Mouse (Mus musculus): ENCODE measurements at regions not wholly inside any gene's neighbourhood (a gene's known extent, or its start where the extent isn't known, plus 50 kb on each side); places are given as distances from the start of the nearest gene placed in this dataset.
"Not testable (repeated sequence)": the region's sequence is repeated elsewhere in the genome, so short reads cannot be mapped to it uniquely, and the experiment has no call there.

DNA sequence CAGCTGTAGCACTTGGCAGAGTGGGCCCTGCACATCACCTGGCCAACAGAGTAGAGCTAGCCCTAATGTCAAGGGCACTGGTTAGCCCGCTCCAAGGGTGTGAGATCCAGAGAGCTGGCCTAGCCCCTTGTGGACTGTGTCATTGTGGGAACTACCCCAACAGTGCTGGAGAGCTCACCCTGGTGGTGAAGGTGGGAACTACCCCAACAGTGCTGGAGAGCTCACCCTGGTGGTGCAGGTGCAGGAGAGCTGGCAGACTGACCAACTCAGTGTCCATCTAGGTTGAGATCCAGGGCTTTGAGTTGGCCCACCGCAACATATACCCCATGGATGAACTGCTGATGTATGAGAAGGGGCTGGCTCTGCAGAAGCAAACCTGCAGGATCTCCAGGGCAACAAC lies 196.7 kb downstream of the Alg10b start:
- no peak overlapping the region for H3K4me2 ChIP-seq (ENCODE audit: insufficient read depth, low read depth, poor library complexity, severe bottlenecking)
- no peaks in the 10 kb centered on the region for H3K27me3 ChIP-seq (replicated peaks)
- no peak for TF ChIP-seq ZNF384 (IDR thresholded peaks at IDR 0.05; ENCODE audit: low read depth, low read length)
- peak in 1 of 2 experiments; percentile 13; a peak in 1 of 4 replicates for TF ChIP-seq CTCF (conservative IDR thresholded peaks at IDR 0.05 in 1 of 2, IDR thresholded peaks at IDR 0.05 in 1 of 2; ENCODE audit: low read depth in 2 of 2, low read length in 2 of 2)
- dilution Hi-C loops (cut with MboI; ENCODE audit: extremely low pct_ligation_motif_present, extremely low pct_unique_long_range_greater_than_20kb, low sequenced_read_pairs) = no loop called here
- no peak overlapping the region for H3K27ac ChIP-seq (ENCODE audit: insufficient read depth, low read depth)
- no peaks in the 10 kb centered on the region for H3K79me2 ChIP-seq (replicated peaks; ENCODE audit: control insufficient read depth, extremely low read depth, insufficient read depth, poor library complexity, severe bottlenecking)
- no peak for DNase-seq (ENCODE audit: extremely low read depth)
- no peak overlapping the region for H3K4me3 ChIP-seq (replicated peaks in 1 of 3; ENCODE audit: low read depth in 2 of 3, low read length in 2 of 3, poor library complexity in 1 of 3)
- in situ Hi-C loops (cut with MboI; ENCODE audit: low pct_ligation_motif_present, low pct_unique_long_range_greater_than_20kb, low sequenced_read_pairs) = no loop called here
- no peak overlapping the region for H3K9ac ChIP-seq (ENCODE audit: insufficient read depth, low read depth)
- H3K4me1 ChIP-seq (ENCODE audit: control insufficient read depth in 1 of 2, insufficient read depth in 2 of 2) = no peaks in the 10 kb centered on the region
- H3K9me3 ChIP-seq (replicated peaks; ENCODE audit: low read length) = peaks cover 36% of the 10 kb centered on the region
- H3K36me3 ChIP-seq (replicated peaks in 1 of 2; ENCODE audit: control insufficient read depth in 1 of 2, insufficient read depth in 1 of 2, low read length in 1 of 2) = no peaks in the 10 kb centered on the region

DNA sequence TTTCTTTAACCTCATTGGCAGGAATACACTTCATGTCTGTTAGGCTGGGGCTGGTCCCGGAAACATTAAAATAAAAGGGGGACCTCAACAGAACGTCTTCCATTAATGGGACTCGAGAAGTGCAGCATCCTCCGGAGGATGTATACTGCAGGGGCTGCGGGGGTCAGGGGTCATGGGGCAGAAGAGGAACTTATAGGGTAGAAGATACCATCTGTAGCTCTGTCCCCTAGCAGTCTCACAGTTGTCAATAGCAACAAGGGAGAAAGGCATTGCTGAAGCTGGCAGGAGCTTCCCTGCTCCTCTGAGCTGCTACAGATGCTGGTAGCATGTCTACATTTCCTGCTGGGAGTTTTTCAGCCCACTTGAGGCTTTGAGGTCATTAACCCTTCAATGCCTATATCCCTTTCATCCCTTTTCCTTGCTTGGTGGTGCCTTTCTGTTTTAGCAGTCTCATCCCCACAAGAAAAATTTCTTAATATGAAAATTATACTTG lies 198.1 kb downstream of the Alg10b start:
- H3K27ac ChIP-seq (ENCODE audit: insufficient read depth, low read depth) = no peak overlapping the region
- H3K27me3 ChIP-seq (replicated peaks) = no peaks in the 10 kb centered on the region
- no peaks in the 10 kb centered on the region for H3K79me2 ChIP-seq (replicated peaks; ENCODE audit: control insufficient read depth, extremely low read depth, insufficient read depth, poor library complexity, severe bottlenecking)
- no peak overlapping the region for H3K9ac ChIP-seq (ENCODE audit: insufficient read depth, low read depth)
- H3K4me1 ChIP-seq (ENCODE audit: control insufficient read depth in 1 of 2, insufficient read depth in 2 of 2) = no peaks in the 10 kb centered on the region
- no peak overlapping the region for H3K4me3 ChIP-seq (replicated peaks in 1 of 3; ENCODE audit: low read depth in 2 of 3, low read length in 2 of 3, poor library complexity in 1 of 3)
- peaks cover 46% of the 10 kb centered on the region for H3K9me3 ChIP-seq (replicated peaks; ENCODE audit: low read length)
- DNase-seq (ENCODE audit: extremely low read depth) = no peak
- TF ChIP-seq ZMIZ1 (IDR thresholded peaks at IDR 0.05; ENCODE audit: low read depth, low read length) (no peak), MAX (IDR thresholded peaks at IDR 0.05; ENCODE audit: low read length) (no peak), UBTF (IDR thresholded peaks at IDR 0.05; ENCODE audit: low read depth, low read length) (no peak), ETS1 (conservative IDR thresholded peaks at IDR 0.05; ENCODE audit: low read depth, low read length) (no peak), GABPA (IDR thresholded peaks at IDR 0.05; ENCODE audit: insufficient replicate concordance, low read depth, low read length) (no peak), CHD2 (IDR thresholded peaks at IDR 0.05; ENCODE audit: low read length) (no peak), ZKSCAN1 (IDR thresholded peaks at IDR 0.05; ENCODE audit: borderline replicate concordance, low read depth, low read length) (no peak), ZC3H11A (IDR thresholded peaks at IDR 0.05; ENCODE audit: low read depth, low read length) (no peak), SMC3 (IDR thresholded peaks at IDR 0.05; ENCODE audit: low read depth, low read length) (no peak), CTCF (conservative IDR thresholded peaks at IDR 0.05 in 1 of 2, IDR thresholded peaks at IDR 0.05 in 1 of 2; ENCODE audit: low read depth in 2 of 2, low read length in 2 of 2) (no peak), JUN (IDR thresholded peaks at IDR 0.05; ENCODE audit: insufficient read depth, low read depth, low read length) (no peak)
- dilution Hi-C loops (cut with MboI; ENCODE audit: extremely low pct_ligation_motif_present, extremely low pct_unique_long_range_greater_than_20kb, low sequenced_read_pairs) = no loop called here
- in situ Hi-C loops (cut with MboI; ENCODE audit: low pct_ligation_motif_present, low pct_unique_long_range_greater_than_20kb, low sequenced_read_pairs) = no loop called here
- no peaks in the 10 kb centered on the region for H3K36me3 ChIP-seq (replicated peaks in 1 of 2; ENCODE audit: control insufficient read depth in 1 of 2, insufficient read depth in 1 of 2, low read length in 1 of 2)
- no peak overlapping the region for H3K4me2 ChIP-seq (ENCODE audit: insufficient read depth, low read depth, poor library complexity, severe bottlenecking)

DNA sequence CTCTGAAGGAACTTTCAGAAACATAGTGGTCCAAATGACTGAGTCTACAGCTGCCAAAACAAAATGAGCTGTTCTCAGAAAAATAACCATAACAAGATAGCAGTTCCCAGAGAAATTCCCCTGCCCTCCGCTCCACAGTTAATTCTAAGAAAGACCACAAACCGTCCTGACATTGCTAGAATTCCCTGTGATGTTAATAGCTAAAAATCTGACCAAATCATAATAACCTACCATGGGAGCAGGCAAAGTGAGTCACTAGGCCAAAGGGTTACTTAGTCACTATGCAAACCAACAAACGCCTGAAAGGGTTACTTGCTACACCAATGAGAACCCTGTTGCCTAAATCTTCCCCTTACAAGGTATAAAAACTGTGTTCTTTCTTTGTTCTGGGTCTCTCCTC lies 206.9 kb downstream of the Alg10b start:
- H3K9ac ChIP-seq (ENCODE audit: insufficient read depth, low read depth); H3K4me3 ChIP-seq (replicated peaks in 1 of 3; ENCODE audit: low read depth in 2 of 3, low read length in 2 of 3, poor library complexity in 1 of 3); dilution Hi-C loops (cut with MboI; ENCODE audit: extremely low pct_ligation_motif_present, extremely low pct_unique_long_range_greater_than_20kb, low sequenced_read_pairs); DNase-seq (ENCODE audit: extremely low read depth); H3K79me2 ChIP-seq (replicated peaks; ENCODE audit: control insufficient read depth, extremely low read depth, insufficient read depth, poor library complexity, severe bottlenecking); H3K36me3 ChIP-seq (replicated peaks in 1 of 2; ENCODE audit: control insufficient read depth in 1 of 2, insufficient read depth in 1 of 2, low read length in 1 of 2); H3K27me3 ChIP-seq (replicated peaks); in situ Hi-C loops (cut with MboI; ENCODE audit: low pct_ligation_motif_present, low pct_unique_long_range_greater_than_20kb, low sequenced_read_pairs); H3K27ac ChIP-seq (ENCODE audit: insufficient read depth, low read depth); H3K4me2 ChIP-seq (ENCODE audit: insufficient read depth, low read depth, poor library complexity, severe bottlenecking); H3K4me1 ChIP-seq (ENCODE audit: control insufficient read depth in 1 of 2, insufficient read depth in 2 of 2): not testable (repeated sequence)
- peaks cover 45% of the 10 kb centered on the region for H3K9me3 ChIP-seq (replicated peaks; ENCODE audit: low read length)

Data from CH12.LX (cell line).